Mouse (Mus musculus): ENCODE measurements at regions not wholly inside any gene's neighbourhood (a gene's known extent, or its start where the extent isn't known, plus 50 kb on each side); places are given as distances from the start of the nearest gene placed in this dataset.
"Not testable (repeated sequence)": the region's sequence is repeated elsewhere in the genome, so short reads cannot be mapped to it uniquely, and the experiment has no call there.

DNA sequence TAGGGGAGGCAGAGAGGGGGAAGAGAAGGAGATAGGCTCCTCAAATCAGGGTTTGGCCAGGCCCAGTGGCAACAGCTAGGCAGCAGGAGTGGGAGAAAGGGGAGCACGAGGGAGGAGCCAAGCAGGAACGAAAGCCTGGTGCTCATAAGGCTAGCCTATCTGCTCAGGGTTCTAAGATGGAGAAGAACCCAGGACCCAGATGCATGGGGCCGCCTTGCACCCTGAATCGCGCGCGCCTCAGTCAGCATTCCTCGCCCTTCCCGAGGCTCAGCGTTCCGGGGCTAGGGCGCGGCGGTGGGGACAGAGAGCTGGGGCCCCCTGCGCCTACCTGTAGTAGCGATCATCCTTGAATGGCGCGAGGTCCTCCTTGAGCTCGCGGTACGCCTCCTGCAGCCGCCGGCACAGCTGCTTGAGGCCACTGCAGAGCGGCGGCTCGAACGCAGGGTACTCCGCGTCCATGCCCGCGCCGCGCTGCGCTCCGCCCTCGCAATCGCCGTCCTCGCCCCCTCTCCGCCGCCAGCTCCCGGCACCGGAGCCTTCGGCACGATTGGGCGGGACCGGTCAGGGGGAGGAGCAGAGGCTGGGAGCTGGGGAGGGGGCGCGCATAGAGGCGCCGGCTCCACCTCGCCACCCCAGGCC, 60.1 kb downstream of the Dynlt1b start:
- whole genome bisulfite sequencing: 2% methylated on average over 21 of the region's 52 CpGs
- H3K4me2 ChIP-seq (ENCODE audit: low read depth, low read length): not testable (repeated sequence)

DNA sequence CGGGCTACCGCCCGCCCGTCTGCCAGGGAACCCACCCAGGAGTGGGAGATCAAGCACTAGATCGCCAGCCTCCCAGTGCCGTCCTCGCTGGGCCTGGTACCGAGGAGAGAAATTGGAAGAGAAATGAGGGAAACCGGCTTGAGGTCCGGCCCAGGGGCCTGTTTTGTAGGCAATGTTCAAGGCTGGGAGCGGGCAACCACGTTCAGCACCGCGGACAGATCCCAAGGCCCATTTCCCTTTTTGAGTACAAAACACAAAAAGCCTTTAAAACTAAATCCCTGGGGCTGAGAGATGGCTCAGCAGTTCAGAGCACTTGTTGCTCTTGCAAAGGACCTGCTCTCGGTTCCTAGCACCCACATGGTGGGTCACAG, 60.6 kb downstream of the Dynlt1b start:
- H3K36me3 ChIP-seq (ENCODE audit: control insufficient read depth, insufficient read depth); H3K27me3 ChIP-seq (ENCODE audit: control insufficient read depth, insufficient read depth, low read length); H3K4me2 ChIP-seq (ENCODE audit: low read depth, low read length); H3K9me3 ChIP-seq (replicated peaks; ENCODE audit: control insufficient read depth, low read length); H3K9ac ChIP-seq (ENCODE audit: low read length); H3K4me3 ChIP-seq (ENCODE audit: low read length); H3K4me1 ChIP-seq (ENCODE audit: control insufficient read depth, insufficient read depth, low read length); H3K27ac ChIP-seq (ENCODE audit: low read length): not testable (repeated sequence)
- no CpG with 5 or more reads among the region's 15 CpGs for WGBS
- ATAC-seq (replicated peaks; ENCODE audit: extremely low read depth, insufficient read depth, low FRiP score): 0 out of 2 replicates have a peak, but pooled peaks have one; percentile 4

More for the DNA sequence above, 60.1 kb downstream of the Dynlt1b start:
- not testable (repeated sequence) for H3K4me3 ChIP-seq (ENCODE audit: low read length); H3K36me3 ChIP-seq (ENCODE audit: control insufficient read depth, insufficient read depth); H3K27me3 ChIP-seq (ENCODE audit: control insufficient read depth, insufficient read depth, low read length); H3K9me3 ChIP-seq (replicated peaks; ENCODE audit: control insufficient read depth, low read length); H3K9ac ChIP-seq (ENCODE audit: low read length); H3K27ac ChIP-seq (ENCODE audit: low read length); H3K4me1 ChIP-seq (ENCODE audit: control insufficient read depth, insufficient read depth, low read length)
- ATAC-seq (replicated peaks; ENCODE audit: extremely low read depth, insufficient read depth, low FRiP score): 0 out of 2 replicates have a peak, but pooled peaks have one; percentile 14

DNA sequence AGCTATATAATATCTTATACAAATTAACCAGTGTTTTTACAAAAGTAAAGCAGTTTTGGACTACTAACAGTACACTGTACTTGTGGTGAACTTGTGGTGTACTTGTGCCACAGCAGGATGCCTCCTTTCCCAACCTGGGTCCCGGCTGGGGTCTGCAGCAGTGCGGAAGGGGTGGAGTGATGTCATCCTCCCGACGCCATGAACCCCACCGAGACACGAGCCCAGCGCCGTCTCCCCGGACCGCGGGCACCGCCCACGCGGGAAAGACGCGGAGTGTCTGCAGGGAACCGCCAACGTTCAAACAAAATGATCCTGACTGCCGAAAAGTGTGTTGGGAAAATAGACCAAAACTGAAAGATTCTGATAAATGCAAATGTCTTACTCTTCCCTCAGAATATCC, 62.6 kb downstream of the Dynlt1b start:
- H3K4me1 ChIP-seq (ENCODE audit: control insufficient read depth, insufficient read depth, low read length); ATAC-seq (replicated peaks; ENCODE audit: extremely low read depth, insufficient read depth, low FRiP score): not testable (repeated sequence)
- 21% methylated on average over 19 of the region's 19 CpGs for WGBS

DNA sequence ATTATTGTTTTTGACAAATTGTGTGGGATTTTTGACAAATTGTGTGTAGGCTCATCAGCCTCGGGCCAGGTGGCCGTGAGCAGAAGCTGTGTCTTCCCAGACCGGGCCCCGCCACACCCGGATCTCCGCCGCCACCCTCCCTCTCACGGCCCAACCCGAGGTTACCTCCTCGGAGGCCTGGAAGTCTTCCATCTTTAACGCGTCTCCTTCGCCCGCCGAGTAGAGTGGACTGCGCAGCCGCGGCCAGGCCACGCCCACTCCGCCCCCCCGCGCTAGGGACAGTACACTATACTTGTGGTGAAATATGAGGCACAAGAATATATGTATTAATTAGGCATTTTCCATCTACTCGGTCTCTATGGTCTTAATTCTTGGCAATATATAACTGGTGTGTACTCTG, 63.0 kb downstream of the Dynlt1b start:
- not testable (repeated sequence) for H3K9me3 ChIP-seq (replicated peaks; ENCODE audit: control insufficient read depth, low read length); H3K9ac ChIP-seq (ENCODE audit: low read length); H3K27ac ChIP-seq (ENCODE audit: low read length); H3K27me3 ChIP-seq (ENCODE audit: control insufficient read depth, insufficient read depth, low read length); H3K36me3 ChIP-seq (ENCODE audit: control insufficient read depth, insufficient read depth); ATAC-seq (replicated peaks; ENCODE audit: extremely low read depth, insufficient read depth, low FRiP score); H3K4me1 ChIP-seq (ENCODE audit: control insufficient read depth, insufficient read depth, low read length)
- peak overlapping the region; percentile 45 for H3K4me2 ChIP-seq (ENCODE audit: low read depth, low read length)
- H3K4me3 ChIP-seq (ENCODE audit: low read length): 0 out of 2 replicates have a peak overlapping the region, but pooled peaks have one; percentile 22
- 27% methylated on average over 22 of the region's 23 CpGs for WGBS

More for the DNA sequence above, 62.6 kb downstream of the Dynlt1b start:
- H3K36me3 ChIP-seq (ENCODE audit: control insufficient read depth, insufficient read depth); H3K9ac ChIP-seq (ENCODE audit: low read length); H3K27ac ChIP-seq (ENCODE audit: low read length); H3K27me3 ChIP-seq (ENCODE audit: control insufficient read depth, insufficient read depth, low read length); H3K9me3 ChIP-seq (replicated peaks; ENCODE audit: control insufficient read depth, low read length): not testable (repeated sequence)
- Histone ChIP-seq H3K4me2 (ENCODE audit: low read depth, low read length) (peak overlapping the region; percentile 49), H3K4me3 (ENCODE audit: low read length) (peak overlapping the region; percentile 16; the same call in 1 of the 2 replicates)

DNA sequence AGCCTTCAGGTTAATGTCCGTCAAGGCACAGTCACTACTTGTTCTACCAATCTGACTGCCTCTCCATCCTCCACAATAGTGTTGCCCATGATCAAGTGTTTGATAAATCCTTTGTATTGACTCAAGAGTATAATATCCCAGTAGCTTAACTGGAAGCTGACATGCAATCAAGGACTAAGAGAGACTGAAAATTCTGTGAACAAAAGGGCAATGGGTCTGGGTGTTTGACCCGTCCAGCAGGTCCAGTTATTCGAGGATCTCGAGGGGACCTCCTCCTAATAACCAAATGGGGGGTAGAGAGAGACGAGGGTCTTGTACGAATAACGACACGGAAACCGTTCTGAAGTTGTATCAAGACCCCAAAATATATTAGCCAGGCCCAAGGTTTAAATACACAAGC, 66.6 kb downstream of the Dynlt1b start:
- H3K9ac ChIP-seq (ENCODE audit: low read length); H3K9me3 ChIP-seq (replicated peaks; ENCODE audit: control insufficient read depth, low read length); H3K4me2 ChIP-seq (ENCODE audit: low read depth, low read length); H3K4me3 ChIP-seq (ENCODE audit: low read length); ATAC-seq (replicated peaks; ENCODE audit: extremely low read depth, insufficient read depth, low FRiP score); H3K36me3 ChIP-seq (ENCODE audit: control insufficient read depth, insufficient read depth); H3K4me1 ChIP-seq (ENCODE audit: control insufficient read depth, insufficient read depth, low read length); H3K27ac ChIP-seq (ENCODE audit: low read length); H3K27me3 ChIP-seq (ENCODE audit: control insufficient read depth, insufficient read depth, low read length): not testable (repeated sequence)
- WGBS: 84% methylated on average over 9 of the region's 9 CpGs

DNA sequence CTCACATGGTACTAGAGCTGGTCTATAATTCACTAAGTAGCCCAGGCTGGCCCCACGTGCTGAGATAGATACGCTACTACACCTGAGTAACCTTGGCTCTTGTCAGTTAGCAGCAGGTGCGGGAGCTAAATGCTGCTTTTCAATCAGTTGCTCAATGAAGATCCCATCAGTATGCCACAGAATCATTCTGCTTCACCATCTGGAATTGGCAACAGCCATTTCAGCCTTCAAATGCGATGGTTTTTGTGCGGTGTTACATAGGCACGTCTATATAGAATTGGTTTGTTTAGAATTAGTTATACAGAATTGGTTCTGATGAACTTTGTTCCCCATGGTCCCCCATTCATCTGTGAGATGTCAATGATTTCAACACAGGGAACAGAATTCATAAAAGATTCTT, 72.8 kb downstream of the Dynlt1b start:
- not testable (repeated sequence) for H3K4me1 ChIP-seq (ENCODE audit: control insufficient read depth, insufficient read depth, low read length); H3K4me3 ChIP-seq (ENCODE audit: low read length); H3K27me3 ChIP-seq (ENCODE audit: control insufficient read depth, insufficient read depth, low read length); ATAC-seq (replicated peaks; ENCODE audit: extremely low read depth, insufficient read depth, low FRiP score); H3K27ac ChIP-seq (ENCODE audit: low read length); H3K36me3 ChIP-seq (ENCODE audit: control insufficient read depth, insufficient read depth); H3K9me3 ChIP-seq (replicated peaks; ENCODE audit: control insufficient read depth, low read length); H3K4me2 ChIP-seq (ENCODE audit: low read depth, low read length); H3K9ac ChIP-seq (ENCODE audit: low read length)
- WGBS: 84% methylated on average over 4 of the region's 6 CpGs

DNA sequence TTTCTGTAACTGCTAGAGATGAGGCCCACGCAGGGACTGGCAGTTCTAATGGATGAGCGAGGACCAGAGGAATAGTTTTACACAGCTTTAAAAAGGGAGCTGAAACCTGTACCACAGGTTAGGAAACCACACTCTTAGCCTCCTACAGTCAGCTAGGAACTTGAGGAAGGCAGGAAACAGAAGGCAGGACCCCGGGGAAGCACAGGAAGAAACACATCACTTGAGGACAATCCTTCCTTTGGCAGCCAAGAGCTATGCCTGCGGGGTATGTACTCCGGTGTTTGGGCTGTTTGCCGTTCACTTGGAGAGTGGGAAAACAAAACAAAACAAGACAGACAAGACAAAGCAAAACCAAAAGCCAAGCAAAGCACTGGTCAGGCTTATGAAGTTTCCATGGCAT, 76.0 kb downstream of the Dynlt1b start:
- not testable (repeated sequence) for H3K4me3 ChIP-seq (ENCODE audit: low read length); H3K36me3 ChIP-seq (ENCODE audit: control insufficient read depth, insufficient read depth); ATAC-seq (replicated peaks; ENCODE audit: extremely low read depth, insufficient read depth, low FRiP score); H3K9me3 ChIP-seq (replicated peaks; ENCODE audit: control insufficient read depth, low read length); H3K9ac ChIP-seq (ENCODE audit: low read length); H3K27me3 ChIP-seq (ENCODE audit: control insufficient read depth, insufficient read depth, low read length); H3K4me2 ChIP-seq (ENCODE audit: low read depth, low read length); H3K4me1 ChIP-seq (ENCODE audit: control insufficient read depth, insufficient read depth, low read length); H3K27ac ChIP-seq (ENCODE audit: low read length)
- WGBS: 77% methylated on average over 6 of the region's 6 CpGs

DNA sequence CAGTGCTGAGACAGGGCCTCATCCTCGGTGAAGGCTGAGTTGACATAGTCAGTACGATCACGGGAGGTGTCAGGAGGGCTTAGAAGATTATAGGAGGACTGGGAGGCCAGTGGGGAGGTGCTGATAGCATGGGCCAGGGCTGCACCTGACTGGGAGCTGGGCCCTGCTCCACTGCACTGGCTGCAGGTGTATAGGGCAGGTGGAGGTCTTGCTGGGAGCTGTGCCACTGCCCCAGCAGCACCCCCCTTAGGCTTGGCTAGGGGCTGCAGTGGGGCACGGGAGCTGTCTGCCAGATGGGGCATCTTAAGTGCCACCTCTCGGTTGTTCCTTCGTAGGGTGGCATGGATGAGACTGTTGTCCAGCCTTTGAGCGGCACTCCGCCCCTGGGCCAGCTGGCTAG, 85.2 kb downstream of the Dynlt1b start:
- not testable (repeated sequence) for ATAC-seq (replicated peaks; ENCODE audit: extremely low read depth, insufficient read depth, low FRiP score); H3K4me1 ChIP-seq (ENCODE audit: control insufficient read depth, insufficient read depth, low read length); H3K27me3 ChIP-seq (ENCODE audit: control insufficient read depth, insufficient read depth, low read length); H3K36me3 ChIP-seq (ENCODE audit: control insufficient read depth, insufficient read depth); H3K4me3 ChIP-seq (ENCODE audit: low read length); H3K9ac ChIP-seq (ENCODE audit: low read length); H3K9me3 ChIP-seq (replicated peaks; ENCODE audit: control insufficient read depth, low read length); H3K27ac ChIP-seq (ENCODE audit: low read length); H3K4me2 ChIP-seq (ENCODE audit: low read depth, low read length)
- WGBS: 83% methylated on average over 5 of the region's 8 CpGs

DNA sequence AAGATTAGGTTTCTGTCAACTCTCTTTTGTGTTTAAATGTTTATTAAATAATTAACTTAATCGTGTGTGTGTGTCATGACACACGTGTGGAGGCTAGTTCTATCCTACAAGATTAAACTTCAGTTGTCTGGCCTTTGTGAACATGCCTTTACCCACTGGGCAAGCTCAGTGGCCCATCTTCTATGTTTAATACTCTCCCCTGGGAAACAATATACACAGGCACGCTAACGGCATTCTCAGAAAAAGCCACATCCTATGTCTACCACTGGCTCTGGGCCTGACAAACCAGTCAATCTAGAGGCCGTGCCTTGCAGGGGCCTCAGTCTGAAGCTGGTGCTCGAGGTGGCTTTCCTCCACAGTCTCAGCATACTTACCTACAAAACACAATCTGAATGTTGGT, 82.4 kb upstream of the Dynlt1c start:
- H3K4me1 ChIP-seq (ENCODE audit: control insufficient read depth, insufficient read depth, low read length); H3K4me2 ChIP-seq (ENCODE audit: low read depth, low read length); H3K9ac ChIP-seq (ENCODE audit: low read length); H3K27ac ChIP-seq (ENCODE audit: low read length); H3K36me3 ChIP-seq (ENCODE audit: control insufficient read depth, insufficient read depth); H3K4me3 ChIP-seq (ENCODE audit: low read length); ATAC-seq (replicated peaks; ENCODE audit: extremely low read depth, insufficient read depth, low FRiP score); H3K27me3 ChIP-seq (ENCODE audit: control insufficient read depth, insufficient read depth, low read length); H3K9me3 ChIP-seq (replicated peaks; ENCODE audit: control insufficient read depth, low read length): not testable (repeated sequence)
- 61% methylated on average over 5 of the region's 6 CpGs for WGBS

Measured in heart, embryonic 16.5 days (tissue).